Mouse (Mus musculus): ENCODE measurements around the gene Hexa. TPM values are rescaled to one million over a fixed set of nuclear protein-coding genes. Genes with fewer than 3 reads are reported as not detected.
A peak's percentile ranks its signal among the peaks of the same experiment; 100 is the strongest.

The Hexa gene
- total and polyA plus RNA-seq, 2 experiments from 2014 or later: 43.6 to 49.6 TPM

- Histone ChIP-seq H3K27me3 (ENCODE audit: insufficient read depth, low read length) (no peaks in the 10 kb centered on the region), H3K4me3 (ENCODE audit: low read depth, low read length) (no peak overlapping the region), H3K4me1 (ENCODE audit: insufficient read depth, low read length) (no peaks in the 10 kb centered on the region), H3K36me3 (ENCODE audit: insufficient read depth, low read length) (peaks cover 35% of the 10 kb centered on the region), H3K9me3 (ENCODE audit: low read length) (no peaks in the 10 kb centered on the region), H3K9ac (replicated peaks; ENCODE audit: low read length, poor library complexity, severe bottlenecking) (no peak overlapping the region), H3K27ac (ENCODE audit: low read depth, low read length) (no peak overlapping the region), H3K4me2 (ENCODE audit: low read depth, low read length, poor library complexity, severe bottlenecking) (no peak overlapping the region)
- DNase-seq (ENCODE audit: low spot score) (no peak), ATAC-seq (ENCODE audit: low FRiP score) (no peak)
- 0 out of 2 replicates have a peak, but pooled peaks have one; percentile 17 for TF ChIP-seq CTCF (IDR thresholded peaks at IDR 0.05)
- 58% methylated on average over 6 of the region's 6 CpGs for WGBS
These were observed 66.6 kb downstream of the Hexa start for GRCm38 (mm10) chr9:59605967-59606366.

- Histone ChIP-seq H3K27ac (ENCODE audit: low read depth, low read length) (no peak overlapping the region), H3K4me3 (ENCODE audit: low read depth, low read length) (no peak overlapping the region), H3K36me3 (ENCODE audit: insufficient read depth, low read length) (peaks cover 7% of the 10 kb centered on the region; the same call in 1 of the 2 replicates), H3K4me2 (ENCODE audit: low read depth, low read length, poor library complexity, severe bottlenecking) (no peak overlapping the region), H3K9me3 (ENCODE audit: low read length) (no peaks in the 10 kb centered on the region), H3K27me3 (ENCODE audit: insufficient read depth, low read length) (no peaks in the 10 kb centered on the region), H3K9ac (replicated peaks; ENCODE audit: low read length, poor library complexity, severe bottlenecking) (no peak overlapping the region), H3K4me1 (ENCODE audit: insufficient read depth, low read length) (no peaks in the 10 kb centered on the region)
- 86% methylated on average over 2 of the region's 2 CpGs for WGBS
- ATAC-seq (ENCODE audit: low FRiP score) (no peak), DNase-seq (ENCODE audit: low spot score) (no peak)
- TF ChIP-seq CTCF (IDR thresholded peaks at IDR 0.05): no peak
These were observed 71.6 kb downstream of the Hexa start for GRCm38 (mm10) chr9:59610950-59611349.

Other genes with a start within 250 kb of the Hexa start
- 26.7 and 28.1 TPM in 2 replicates for gene Adpgk, start 248.0 kb upstream of the Hexa start, total RNA-seq (2014; rRNA removed)
- gene Adpgk, start 248.0 kb upstream of the Hexa start, polyA plus RNA-seq (2015; fragmentation: Nextera tagmentation; extraction: Ambion mirVana): 18.3 and 19.5 TPM in 2 replicates
- gene Bbs4, start 186.0 kb upstream of the Hexa start, total RNA-seq (2014; rRNA removed): 29.2 and 36.7 TPM in 2 replicates
- gene Bbs4, start 186.0 kb upstream of the Hexa start, polyA plus RNA-seq (2015; fragmentation: Nextera tagmentation; extraction: Ambion mirVana): 56.0 and 63.4 TPM in 2 replicates
- gene Arih1, start 52.9 kb upstream of the Hexa start, total RNA-seq (2014; rRNA removed): 47.9 and 60.2 TPM in 2 replicates
- gene Arih1, start 52.9 kb upstream of the Hexa start, polyA plus RNA-seq (2015; fragmentation: Nextera tagmentation; extraction: Ambion mirVana): 7.9 and 8.1 TPM in 2 replicates
- gene Tmem202, start 307 bp downstream of the Hexa start, total RNA-seq (2014; rRNA removed): 0.99 and 2.3 TPM in 2 replicates
- gene Tmem202, start 307 bp downstream of the Hexa start, polyA plus RNA-seq (2015; fragmentation: Nextera tagmentation; extraction: Ambion mirVana): 1.4 and 1.6 TPM in 2 replicates
- gene Celf6, start 38.4 kb downstream of the Hexa start, total RNA-seq (2014; rRNA removed): 77.9 and 81.1 TPM in 2 replicates
- gene Celf6, start 38.4 kb downstream of the Hexa start, polyA plus RNA-seq (2015; fragmentation: Nextera tagmentation; extraction: Ambion mirVana): 47.3 and 59.6 TPM in 2 replicates
- gene Parp6, start 77.7 kb downstream of the Hexa start, total RNA-seq (2014; rRNA removed): 136 and 154 TPM in 2 replicates
- 170 and 187 TPM in 2 replicates for gene Parp6, start 77.7 kb downstream of the Hexa start, polyA plus RNA-seq (2015; fragmentation: Nextera tagmentation; extraction: Ambion mirVana)
- gene Pkm, start 116.8 kb downstream of the Hexa start, total RNA-seq (2014; rRNA removed): 722 and 739 TPM in 2 replicates
- gene Pkm, start 116.8 kb downstream of the Hexa start, polyA plus RNA-seq (2015; fragmentation: Nextera tagmentation; extraction: Ambion mirVana): 780 and 851 TPM in 2 replicates
- 8.9 and 12.1 TPM in 2 replicates for gene Gramd2, start 140.6 kb downstream of the Hexa start, total RNA-seq (2014; rRNA removed)
- 4.4 and 5.2 TPM in 2 replicates for gene Gramd2, start 140.6 kb downstream of the Hexa start, polyA plus RNA-seq (2015; fragmentation: Nextera tagmentation; extraction: Ambion mirVana)
- gene Senp8, start 211.2 kb downstream of the Hexa start, total RNA-seq (2014; rRNA removed): 5.2 and 5.4 TPM in 2 replicates
- gene Senp8, start 211.2 kb downstream of the Hexa start, polyA plus RNA-seq (2015; fragmentation: Nextera tagmentation; extraction: Ambion mirVana): 5.1 and 5.2 TPM in 2 replicates
- 38.3 and 68.5 TPM in 2 replicates for gene Myo9a, start 211.4 kb downstream of the Hexa start, total RNA-seq (2014; rRNA removed)
- 13.6 and 16.5 TPM in 2 replicates for gene Myo9a, start 211.4 kb downstream of the Hexa start, polyA plus RNA-seq (2015; fragmentation: Nextera tagmentation; extraction: Ambion mirVana)